12 mouse cellular contexts compared by ENCODE assay signal in genomic region chr2:26547481-26547880, GRCm38 (mm10). TPM values are rescaled to one million over a fixed set of nuclear protein-coding genes. Genes with fewer than 3 reads are reported as not detected.
DNase-seq lines count a peak whose midpoint lies in the region; ATAC-seq and TF ChIP-seq lines count a peak whose summit lies in the region.
"Had no signal": no experiment of that assay in that cellular context is flagged by ENCODE, and none has a peak within 500 bp of the region (broad histone marks: within the 10 kb centered on the region; RNA-seq: fewer than 3 reads in every experiment).

No protein-coding gene starts in this region.

- 20% methylated on average over 2 of the region's 2 CpGs for WGBS in hindbrain, embryonic 10.5 days
- WGBS in hindbrain, embryonic 14.5 days, result 24% methylated on average over 2 of the region's 2 CpGs
- 34% methylated on average over 2 of the region's 2 CpGs for WGBS in intestine, embryonic 16.5 days

- no peak for ATAC-seq in hindbrain, embryonic 14.5 days (ENCODE audit: low FRiP score)
- ATAC-seq in intestine, embryonic 16.5 days, result peak; percentile 38; the same call in 1 of the 2 replicates
- ATAC-seq: Patski had no signal

- peak; percentile 61 for TF ChIP-seq CTCF in C2C12 (IDR thresholded peaks at IDR 0.05; ENCODE audit: control insufficient read depth, insufficient read depth, insufficient read length)

- H3K27ac ChIP-seq in hindbrain, embryonic 10.5 days, result peak overlapping the region; percentile 73
- no peak overlapping the region for H3K27ac ChIP-seq in hindbrain, embryonic 14.5 days
- H3K27ac ChIP-seq in intestine, embryonic 16.5 days (ENCODE audit: low read length), result no peak overlapping the region

- no peaks in the 10 kb centered on the region for H3K79me2 ChIP-seq in C2C12 (ENCODE audit: control insufficient read depth, insufficient read depth)

- H3K36me3 ChIP-seq in hindbrain, embryonic 10.5 days, result no peaks in the 10 kb centered on the region
- H3K36me3 ChIP-seq in hindbrain, embryonic 14.5 days (replicated peaks; ENCODE audit: control insufficient read depth, insufficient read depth), result no peaks in the 10 kb centered on the region
- H3K36me3 ChIP-seq in C2C12 (ENCODE audit: control insufficient read depth, insufficient read depth), result no peaks in the 10 kb centered on the region
- H3K36me3 ChIP-seq in intestine, embryonic 16.5 days (ENCODE audit: control insufficient read depth, insufficient read depth, low read length), result no peaks in the 10 kb centered on the region

- no peak overlapping the region for H3K9ac ChIP-seq in hindbrain, embryonic 14.5 days
- peak overlapping the region; percentile 17; the same call in 1 of the 2 replicates for H3K9ac ChIP-seq in intestine, embryonic 16.5 days (ENCODE audit: low read depth, low read length)

- no peaks in the 10 kb centered on the region for H3K9me3 ChIP-seq in hindbrain, embryonic 10.5 days
- H3K9me3 ChIP-seq in hindbrain, embryonic 14.5 days (ENCODE audit: control insufficient read depth, low read length), result no peaks in the 10 kb centered on the region
- no peaks in the 10 kb centered on the region for H3K9me3 ChIP-seq in intestine, embryonic 16.5 days (ENCODE audit: control insufficient read depth, low read length)

- H3K4me1 ChIP-seq in hindbrain, embryonic 10.5 days (replicated peaks), result peaks cover 66% of the 10 kb centered on the region
- peaks cover 17% of the 10 kb centered on the region; the same call in 1 of the 2 replicates for H3K4me1 ChIP-seq in hindbrain, embryonic 14.5 days (replicated peaks; ENCODE audit: control insufficient read depth, insufficient read depth, low read length)
- peaks cover 13% of the 10 kb centered on the region for H3K4me1 ChIP-seq in intestine, embryonic 16.5 days (ENCODE audit: control insufficient read depth, insufficient read depth, low read length)

- H3K79me3 ChIP-seq in C2C12 (ENCODE audit: low read depth), result no peaks in the 10 kb centered on the region

- H3ac ChIP-seq in C2C12 (ENCODE audit: control insufficient read depth, insufficient read length, low read depth), result no peak overlapping the region

- no peaks in the 10 kb centered on the region for H3K27me3 ChIP-seq in hindbrain, embryonic 10.5 days (ENCODE audit: insufficient read depth, poor library complexity, severe bottlenecking)
- H3K27me3 ChIP-seq in hindbrain, embryonic 14.5 days (ENCODE audit: control insufficient read depth, insufficient read depth, low read length), result no peaks in the 10 kb centered on the region
- no peaks in the 10 kb centered on the region for H3K27me3 ChIP-seq in C2C12 (ENCODE audit: control insufficient read depth, insufficient read depth, insufficient read length)
- H3K27me3 ChIP-seq in intestine, embryonic 16.5 days (replicated peaks; ENCODE audit: control insufficient read depth, insufficient read depth, low read length), result peaks cover 7% of the 10 kb centered on the region; the same call in 1 of the 2 replicates
- H3K27me3 ChIP-seq: Patski had no signal

- DNase-seq in hindbrain, embryonic 10.5 days (ENCODE audit: low spot score), result peak; percentile 55
- no peak for DNase-seq in hindbrain, embryonic 14.5 days (ENCODE audit: low spot score)
- peak; percentile 44 for DNase-seq in cerebellum, adult 9-10 months
- DNase-seq in adrenal gland, adult 18-20 months (ENCODE audit: low spot score in 2 of 2), result no peak
- DNase-seq in c-Kit-positive CD71-positive TER-119-positive erythroid progenitor cells, embryonic 14.5 days (ENCODE audit: low spot score), result no peak
- DNase-seq in urinary bladder, adult 2 months (ENCODE audit: low spot score), result no peak
- DNase-seq: gastrocnemius, postnatal 36 days; lung, postnatal 14 days had no signal

- 0 out of 2 replicates have a peak overlapping the region, but pooled peaks have one; percentile 4 for H3K4me3 ChIP-seq in hindbrain, embryonic 10.5 days
- no peak overlapping the region for H3K4me3 ChIP-seq in hindbrain, embryonic 14.5 days (replicated peaks; ENCODE audit: low read length)
- H3K4me3 ChIP-seq in C2C12 (ENCODE audit: insufficient read depth, poor library complexity, severe bottlenecking), result no peak overlapping the region
- H3K4me3 ChIP-seq in intestine, embryonic 16.5 days (ENCODE audit: low read length), result no peak overlapping the region

- H3K4me2 ChIP-seq in hindbrain, embryonic 14.5 days (replicated peaks), result no peak overlapping the region
- H3K4me2 ChIP-seq in intestine, embryonic 16.5 days (ENCODE audit: low read depth, low read length), result no peak overlapping the region

TF ChIP-seq in C2C12, 6 proteins besides CTCF, POLR2A, EP300 and RAD21:
- no peak for TF ChIP-seq USF1 (IDR thresholded peaks at IDR 0.05; ENCODE audit: low read depth)
- no peak for TF ChIP-seq CEBPB (IDR thresholded peaks at IDR 0.05; ENCODE audit: low read depth)
- no peak for TF ChIP-seq MAX (IDR thresholded peaks at IDR 0.05)
- no peak for TF ChIP-seq FOSL1 (IDR thresholded peaks at IDR 0.05; ENCODE audit: insufficient read depth, low read length, poor library complexity, severe bottlenecking)
- no peak for TF ChIP-seq MYOD1 (IDR thresholded peaks at IDR 0.05; ENCODE audit: control insufficient read depth, insufficient read length, low read depth)
- TF ChIP-seq MYOG (IDR thresholded peaks at IDR 0.05; ENCODE audit: control insufficient read depth, extremely low read depth, insufficient read length), result no peak

RNA-seq across cellular contexts. Expression of gene Notch1, which starts 31.0 kb away (rescaled TPM):
- 39.1 and 46.4 TPM in 2 replicates for polyA plus RNA-seq in hindbrain, embryonic 10.5 days (2016; fragmentation: Nextera tagmentation; extraction: Ambion mirVana)
- polyA plus RNA-seq in hindbrain, embryonic 14.5 days (2014; fragmentation: Nextera tagmentation; extraction: Ambion mirVana), result 23.3 and 25.6 TPM in 2 replicates
- polyA plus RNA-seq in C2C12 (2012; fragmentation: generic; extraction: Trizol), result 4.5 TPM
- polyA plus RNA-seq in intestine, embryonic 16.5 days (2015; fragmentation: Nextera tagmentation; extraction: Ambion mirVana), result 7.4 and 8.4 TPM in 2 replicates
- total RNA-seq in adrenal gland, adult 18-20 months (2021), result 10 to 100 TPM; 21.5 to 22.0 TPM
- polyA plus RNA-seq in urinary bladder, adult 2 months (2012; rRNA removed), result 21.4 and 33.4 TPM in 2 replicates

RNA-seq across cellular contexts. Expression of gene Egfl7, which starts 32.3 kb away (rescaled TPM):
- polyA plus RNA-seq in hindbrain, embryonic 10.5 days (2016; fragmentation: Nextera tagmentation; extraction: Ambion mirVana), result 78.3 and 101 TPM in 2 replicates
- 62.2 and 69.2 TPM in 2 replicates for polyA plus RNA-seq in hindbrain, embryonic 14.5 days (2014; fragmentation: Nextera tagmentation; extraction: Ambion mirVana)
- polyA plus RNA-seq in C2C12 (2012; fragmentation: generic; extraction: Trizol), result 5.6 TPM
- 110 and 118 TPM in 2 replicates for polyA plus RNA-seq in intestine, embryonic 16.5 days (2015; fragmentation: Nextera tagmentation; extraction: Ambion mirVana)
- 100 to 1,000 TPM in 1 of 2 experiments, 10 to 100 TPM in 1; 97.9 to 102 TPM for total RNA-seq in adrenal gland, adult 18-20 months (2021)
- polyA plus RNA-seq in urinary bladder, adult 2 months (2012; rRNA removed), result 155 and 208 TPM in 2 replicates

RNA-seq across cellular contexts. Expression of gene Gm20532, which starts 39.0 kb away (rescaled TPM):
- polyA plus RNA-seq in hindbrain, embryonic 10.5 days (2016; fragmentation: Nextera tagmentation; extraction: Ambion mirVana), result not detected in 2 replicates
- not detected in 2 replicates for polyA plus RNA-seq in hindbrain, embryonic 14.5 days (2014; fragmentation: Nextera tagmentation; extraction: Ambion mirVana)
- polyA plus RNA-seq in C2C12 (2012; fragmentation: generic; extraction: Trizol), result not detected
- not detected in 2 replicates for polyA plus RNA-seq in intestine, embryonic 16.5 days (2015; fragmentation: Nextera tagmentation; extraction: Ambion mirVana)
- not detected for total RNA-seq in adrenal gland, adult 18-20 months (2021)
- not detected in 2 replicates for polyA plus RNA-seq in urinary bladder, adult 2 months (2012; rRNA removed)
- total RNA-seq: gastrocnemius, postnatal 36 days had no signal
- polyA plus RNA-seq: Patski; testis, adult 2 months had no signal

RNA-seq across cellular contexts. Expression of gene Agpat2, which starts 56.7 kb away (rescaled TPM):
- 12.3 and 13.5 TPM in 2 replicates for polyA plus RNA-seq in hindbrain, embryonic 10.5 days (2016; fragmentation: Nextera tagmentation; extraction: Ambion mirVana)
- polyA plus RNA-seq in hindbrain, embryonic 14.5 days (2014; fragmentation: Nextera tagmentation; extraction: Ambion mirVana), result 5.6 and 6.6 TPM in 2 replicates
- 37.9 TPM for polyA plus RNA-seq in C2C12 (2012; fragmentation: generic; extraction: Trizol)
- polyA plus RNA-seq in intestine, embryonic 16.5 days (2015; fragmentation: Nextera tagmentation; extraction: Ambion mirVana), result 113 and 116 TPM in 2 replicates
- 100 to 1,000 TPM; 431 to 896 TPM for total RNA-seq in adrenal gland, adult 18-20 months (2021)
- 48.3 and 63.6 TPM in 2 replicates for polyA plus RNA-seq in urinary bladder, adult 2 months (2012; rRNA removed)

Comparison
In these comparisons a context has a peak if more than half of its experiments do, and no peak if none do; other contexts are left out.
1. DNase-seq: peak in hindbrain, embryonic 10.5 days (single experiment) and cerebellum, adult 9-10 months (single experiment); none in hindbrain, embryonic 14.5 days (single experiment), adrenal gland, adult 18-20 months (0 of 2), c-Kit-positive CD71-positive TER-119-positive erythroid progenitor cells, embryonic 14.5 days (single experiment) and urinary bladder, adult 2 months (single experiment).